Mouse (Mus musculus) adrenal gland, postnatal 4 days (tissue): Measurements from ENCODE around the gene Gm49340. TPM values are rescaled to one million over a fixed set of nuclear protein-coding genes. Genes with fewer than 3 reads are reported as not detected.
A peak's percentile ranks its signal among the peaks of the same experiment; 100 is the strongest.
"Not testable (repeated sequence)": the region's sequence is repeated elsewhere in the genome, so short reads cannot be mapped to it uniquely, and the experiment has no call there.

ENCODE experiments used
- DNase-seq, 2 experiments: peaks; one replicate each; pipeline ENCODE4 v3.0.0; 2021 to 2022; ENCODE audit warnings: low spot score in 2 of 2, mixed read lengths in 2 of 2
- long read RNA-seq, 2 experiments: library from polyadenylated mRNA; stranded (forward); transcript quantifications; one replicate each; pipeline ENCODE4 v2.0.0; 2021
- total RNA-seq, 2 experiments: library from RNA; stranded (reverse); gene quantifications; 2 replicates each; pipeline ENCODE4 v1.2.3; 2021

Gm49340 gene
- not detected for total RNA-seq
- long read RNA-seq, experiment 1, partial matches to known transcripts: 0 of 1 reads
- long read RNA-seq, experiment 1, other reads (novel, unspliced or antisense): 1 of 1 reads
- long read RNA-seq, experiment 2: 0 reads

DNA sequence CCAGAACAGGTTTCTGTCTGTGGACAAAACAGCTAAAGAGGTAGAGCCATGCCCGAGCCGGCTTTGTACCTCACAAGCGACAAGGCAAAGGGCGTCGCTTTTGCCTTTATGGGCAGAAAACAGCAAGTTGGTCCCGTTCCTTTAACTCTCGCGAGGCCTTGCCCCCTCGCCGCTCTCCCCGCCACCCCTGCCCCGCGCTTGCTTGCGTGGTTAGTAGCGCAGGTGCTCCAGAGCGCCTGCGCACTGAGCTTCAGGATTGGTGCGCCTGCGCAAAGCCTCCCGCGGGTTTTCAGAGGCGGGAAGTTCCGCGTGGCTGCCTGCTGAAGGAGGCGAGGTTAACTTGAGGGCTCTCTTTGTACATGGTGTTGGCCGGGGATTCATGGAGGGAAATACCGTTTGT lies at the start of gene Gm49340, which contains the start of the genes Aspa and Spata22:
TSS of gene Gm49340 (plus strand) at position 300 of the 400 bp plus-strand sequence.
TSS of gene Aspa (minus strand) at position 155 of the 400 bp plus-strand sequence.
TSS of gene Spata22 (plus strand) at position 300 of the 400 bp plus-strand sequence.
- no peak for DNase-seq

GRCm38 (mm10) chr11:73280710-73281109 lies 48.8 kb upstream of the Gm49340 start:
- DNase-seq: no peak

DNA sequence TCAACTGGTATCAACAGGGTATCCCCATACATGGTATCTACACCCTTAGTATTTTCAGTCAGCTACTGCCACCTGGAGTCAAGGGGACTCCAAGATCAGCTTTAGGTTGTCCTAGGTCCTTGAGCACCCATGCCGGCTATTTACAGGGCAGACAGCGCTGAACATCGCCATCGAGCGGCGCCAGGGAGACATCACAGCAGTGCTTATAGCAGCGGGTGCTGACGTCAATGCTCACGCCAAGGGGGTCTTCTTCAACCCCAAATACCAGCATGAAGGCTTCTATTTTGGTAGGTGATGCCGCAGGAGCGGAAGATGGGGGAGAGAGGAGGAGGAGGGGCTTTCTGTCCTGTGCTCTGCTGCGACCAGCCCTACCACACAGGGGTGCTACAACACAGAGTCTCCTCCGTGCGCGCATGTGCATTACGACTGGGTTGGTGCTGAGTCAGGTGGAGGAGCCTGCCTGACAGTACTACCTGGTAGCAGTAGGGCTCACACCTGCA lies 48.0 kb upstream of the Gm49340 start:
- peak in 1 of 2 experiments; percentile 20 for DNase-seq

DNA sequence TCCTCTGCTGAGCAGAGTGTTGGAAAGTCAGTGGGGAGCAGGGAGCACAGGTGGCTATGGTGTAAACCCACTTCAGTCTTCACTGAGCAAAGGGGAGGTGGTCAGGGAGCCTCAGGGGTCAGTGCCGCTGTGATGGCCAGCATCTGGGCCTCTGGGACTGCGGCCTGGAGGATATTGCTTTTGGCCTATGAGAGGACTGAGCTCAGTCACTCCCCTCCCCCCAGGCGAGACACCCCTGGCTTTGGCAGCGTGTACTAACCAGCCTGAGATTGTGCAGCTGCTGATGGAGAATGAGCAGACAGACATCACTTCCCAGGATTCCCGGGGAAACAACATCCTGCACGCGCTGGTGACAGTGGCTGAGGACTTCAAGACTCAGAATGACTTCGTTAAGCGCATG lies 46.2 kb upstream of the Gm49340 start:
- DNase-seq: no peak

- DNase-seq: no peak
Measured at GRCm38 (mm10) chr11:73283926-73284325, 45.6 kb upstream of the Gm49340 start.

DNA sequence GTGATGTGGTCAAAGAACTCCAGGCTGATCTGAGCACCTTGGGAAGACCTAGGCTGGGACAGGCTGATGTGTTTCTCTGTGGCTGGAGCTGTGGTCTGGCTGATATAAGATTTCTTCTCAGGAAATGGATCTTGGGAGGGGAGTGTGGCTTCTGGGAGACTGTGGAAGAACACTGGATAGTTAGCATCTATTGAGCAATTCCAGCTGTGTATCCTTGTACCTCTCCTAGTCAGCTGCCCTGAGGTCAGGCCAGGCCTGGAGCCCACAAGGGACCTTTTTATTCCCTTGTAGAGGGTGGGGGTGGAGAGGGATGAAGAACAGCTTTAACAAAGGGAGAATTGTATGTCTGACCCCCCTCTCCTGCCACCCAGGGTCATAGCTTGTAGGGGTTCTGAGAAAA lies 45.2 kb upstream of the Gm49340 start:
- DNase-seq: no peak

DNA sequence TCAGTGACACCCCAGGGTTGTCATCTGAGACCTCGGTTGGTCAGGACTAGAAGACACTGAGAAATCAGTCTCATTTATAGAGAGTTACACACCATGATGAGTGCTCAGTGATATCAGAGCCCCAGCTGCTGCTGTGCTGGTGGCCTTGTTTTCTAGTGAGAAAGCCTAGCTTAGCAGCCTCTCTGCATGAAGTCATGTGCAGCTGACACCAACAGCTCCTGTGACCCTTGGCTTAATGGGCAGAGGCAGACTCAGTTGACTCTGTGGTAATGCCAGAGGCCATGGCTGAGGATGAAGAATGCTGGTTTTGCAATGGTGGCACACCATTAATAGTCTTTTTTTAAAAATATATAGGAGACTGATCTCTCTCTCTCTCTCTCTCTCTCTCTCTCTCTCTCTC lies 39.9 kb upstream of the Gm49340 start:
- no peak for DNase-seq

- no peak for DNase-seq
Measured at GRCm38 (mm10) chr11:73303123-73303522, 26.4 kb upstream of the Gm49340 start.

- DNase-seq: no peak
Measured at GRCm38 (mm10) chr11:73315961-73316360, 13.6 kb upstream of the Gm49340 start.

GRCm38 (mm10) chr11:73318581-73318980 lies 11.0 kb upstream of the Gm49340 start:
- DNase-seq: not testable (repeated sequence)

GRCm38 (mm10) chr11:73321064-73321463 lies 8.5 kb upstream of the Gm49340 start:
- DNase-seq: not testable (repeated sequence)

GRCm38 (mm10) chr11:73323906-73324830 lies 5.4 kb upstream of the Gm49340 start:
- DNase-seq: no peak

- DNase-seq: no peak
Measured at GRCm38 (mm10) chr11:73326485-73326886, 3.1 kb upstream of the Gm49340 start.

DNA sequence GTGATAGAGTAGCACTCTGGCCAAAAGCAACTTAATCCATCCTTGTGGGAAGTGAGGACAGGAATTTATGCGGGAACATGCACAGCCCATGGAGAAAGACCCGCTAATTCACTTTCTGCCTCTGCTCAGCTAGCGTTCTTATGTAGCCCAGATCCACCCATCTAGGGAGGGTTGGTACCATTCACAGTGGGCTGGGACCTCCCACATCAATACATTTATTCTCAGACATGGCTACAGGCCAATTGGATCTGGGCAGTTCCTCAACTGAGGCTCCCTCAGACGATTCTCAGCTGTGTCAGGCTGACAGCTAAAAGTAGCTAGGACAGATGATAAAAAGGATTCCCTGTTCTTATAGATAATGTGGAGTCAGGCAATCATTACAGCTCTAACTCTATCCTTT lies 2.2 kb upstream of the Gm49340 start:
- no peak for DNase-seq

GRCm38 (mm10) chr11:73333357-73333756 lies 3.8 kb downstream of the Gm49340 start:
- DNase-seq: no peak

- DNase-seq: no peak
Measured at GRCm38 (mm10) chr11:73336919-73337318, 7.4 kb downstream of the Gm49340 start.

- DNase-seq: no peak
Measured at GRCm38 (mm10) chr11:73350483-73350882, 20.9 kb downstream of the Gm49340 start, which contains the start of gene Olfr20. Gene Olfr20, plus strand, starts transcription at chr11:73350783.

GRCm38 (mm10) chr11:73370946-73371345 lies 41.4 kb downstream of the Gm49340 start, which contains the start of gene Olfr376:
Gene Olfr376, plus strand, starts transcription at chr11:73371246.
- DNase-seq: no peak

- DNase-seq: no peak
Measured at GRCm38 (mm10) chr11:73395374-73395773, 65.8 kb downstream of the Gm49340 start.

- DNase-seq: no peak
Measured at GRCm38 (mm10) chr11:73399514-73399913, 70.0 kb downstream of the Gm49340 start, which contains the start of gene Olfr1. Gene Olfr1, minus strand, starts transcription at chr11:73399614.
